Comparison of ENCODE assay signal across 9 mouse cellular contexts in the genomic region with DNA sequence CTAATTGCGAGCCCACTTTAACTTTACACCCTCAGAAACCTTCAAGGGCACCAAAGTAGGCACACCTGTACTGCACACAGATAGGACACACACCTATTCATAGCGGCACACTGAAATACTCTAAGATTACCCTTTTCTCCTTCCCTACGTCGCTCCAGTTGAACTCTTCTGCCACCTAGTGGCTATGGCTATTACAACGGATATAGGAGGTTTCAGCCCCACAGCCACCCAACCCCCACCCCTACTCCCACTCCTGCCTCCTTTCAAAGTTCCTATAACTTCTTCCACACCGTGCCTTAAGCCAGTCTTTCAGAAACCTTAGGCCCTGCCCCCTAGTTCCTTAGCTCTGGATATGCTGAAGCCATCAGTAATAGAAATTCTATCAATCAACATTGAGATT. TPM values are rescaled to one million over a fixed set of nuclear protein-coding genes. Genes with fewer than 3 reads are reported as not detected.
A peak's percentile ranks its signal among the peaks of the same experiment; 100 is the strongest.
DNase-seq lines count a peak whose midpoint lies in the region; ATAC-seq and TF ChIP-seq lines count a peak whose summit lies in the region.
"Had no signal": no experiment of that assay in that cellular context is flagged by ENCODE, and none has a peak within 500 bp of the region (broad histone marks: within the 10 kb centered on the region; RNA-seq: fewer than 3 reads in every experiment).

No protein-coding gene starts in this region.

- DNase-seq in frontal cortex, postnatal 14 days (ENCODE audit: low spot score in 2 of 2), result no peak
- peak; percentile 77 to 80 for DNase-seq in B cell, adult 2 months
- peak; percentile 49 for DNase-seq in adrenal gland, postnatal 25 days
- DNase-seq in forelimb bud, embryonic 11.5 days (ENCODE audit: low read depth, low spot score), result peak; percentile 74
- peak; percentile 51 to 69 for DNase-seq in layer of hippocampus, adult 2 months (ENCODE audit: low spot score in 2 of 2)
- peak; percentile 81 for DNase-seq in lung, postnatal 14 days
- peak; percentile 84 for DNase-seq in splenic B cell, adult 2 months (ENCODE audit: low read depth, low spot score)

- H3K27me3 ChIP-seq in splenic B cell, adult 2 months (ENCODE audit: control insufficient read depth, insufficient read depth, low read length, poor library complexity, severe bottlenecking), result no peaks in the 10 kb centered on the region
- H3K27me3 ChIP-seq: stomach, embryonic 15.5 days had no signal

- peak; percentile 77 for ATAC-seq in frontal cortex, adult (ENCODE audit: low TSS enrichment)

- TF ChIP-seq CTCF in layer of hippocampus, adult 2 months (conservative IDR thresholded peaks at IDR 0.05), result peak; percentile 92

- no peak overlapping the region for H3K4me3 ChIP-seq in layer of hippocampus, adult 2 months
- H3K4me3 ChIP-seq: stomach, embryonic 15.5 days had no signal

- H3K27ac ChIP-seq in layer of hippocampus, adult 2 months, result no peak overlapping the region
- H3K27ac ChIP-seq: stomach, embryonic 15.5 days had no signal

- no peaks in the 10 kb centered on the region for H3K36me3 ChIP-seq in splenic B cell, adult 2 months (ENCODE audit: control insufficient read depth, insufficient read depth, low read length, poor library complexity, severe bottlenecking)
- H3K36me3 ChIP-seq: stomach, embryonic 15.5 days had no signal

RNA-seq across cellular contexts. Expression of a gene that starts 14.9 kb away (rescaled TPM):
- not detected in 2 replicates for total RNA-seq in adrenal gland, postnatal 25 days (2021)
- under 1 TPM in 1 of 2 experiments, not detected in 1; 0.10 TPM for total RNA-seq in layer of hippocampus, adult 2 months (2021)

RNA-seq across cellular contexts. Expression of a gene that starts 24.2 kb away (rescaled TPM):
- 29.8 and 33.7 TPM in 2 replicates for total RNA-seq in adrenal gland, postnatal 25 days (2021)
- total RNA-seq in layer of hippocampus, adult 2 months (2021), result 10 to 100 TPM; 19.9 to 20.2 TPM

Comparison
In these comparisons a context has a peak if more than half of its experiments do, and no peak if none do; other contexts are left out.
1. DNase-seq: peak in B cell, adult 2 months (2 of 2), adrenal gland, postnatal 25 days (single experiment), forelimb bud, embryonic 11.5 days (single experiment), layer of hippocampus, adult 2 months (2 of 2), lung, postnatal 14 days (single experiment) and splenic B cell, adult 2 months (single experiment); none in frontal cortex, postnatal 14 days (0 of 2).